Mouse (Mus musculus) heart, postnatal 0 days (tissue): ENCODE results near the gene Cass4. TPM values are rescaled to one million over a fixed set of nuclear protein-coding genes. Genes with fewer than 3 reads are reported as not detected.

Experiments used
- ATAC-seq: fragments of 200-750 bp; cut with Nextera tagmentation; 2 replicates; pipeline ENCODE4 v1.8.0; 2017; ENCODE audit warnings: low read depth, moderate number of reproducible peaks, moderate library complexity; ENCODE audit not compliant: insufficient read depth
- DNase-seq: peaks from one replicate; pipeline ENCODE4 v3.0.0-alpha.2; 2016; ENCODE audit warnings: low spot score
- H3K27ac ChIP-seq: fragments of 300-500 bp; sonication (generic); 2 replicates; pipeline ENCODE4 v1.5.1; 2014; ENCODE audit warnings: low read depth, mild to moderate bottlenecking
- H3K27me3 ChIP-seq: fragments of 300-500 bp; sonication (generic); 2 replicates; pipeline ENCODE4 v1.6.1; 2014; ENCODE audit warnings: low read length, mixed read lengths; ENCODE audit not compliant: control insufficient read depth, insufficient read depth
- H3K36me3 ChIP-seq: fragments of 300-500 bp; sonication (generic); replicated peaks from 2 replicates; pipeline ENCODE4 v1.6.1; 2014; ENCODE audit warnings: low read length, mixed read lengths; ENCODE audit not compliant: control insufficient read depth, insufficient read depth
- H3K4me1 ChIP-seq: fragments of 300-500 bp; sonication (generic); 2 replicates; pipeline ENCODE4 v1.6.1; 2014; ENCODE audit warnings: antibody characterized with exemption; ENCODE audit not compliant: control insufficient read depth, insufficient read depth
- H3K4me2 ChIP-seq: fragments of 300-500 bp; sonication (generic); 2 replicates; pipeline ENCODE4 v1.6.1; 2014; ENCODE audit warnings: low read depth, mild to moderate bottlenecking, low read length, moderate library complexity
- H3K4me3 ChIP-seq: fragments of 300-500 bp; sonication (generic); 2 replicates; pipeline ENCODE4 v1.5.1; 2014; ENCODE audit warnings: low read depth, low read length
- H3K9ac ChIP-seq: fragments of 300-500 bp; sonication (generic); replicated peaks from 2 replicates; pipeline ENCODE4 v1.6.1; 2014; ENCODE audit warnings: low read depth, low read length, mixed read lengths
- H3K9me3 ChIP-seq: fragments of 300-500 bp; sonication (generic); replicated peaks from 2 replicates; pipeline ENCODE4 v1.6.1; 2016; ENCODE audit warnings: low read length; ENCODE audit not compliant: control insufficient read depth
- CTCF ChIP-seq: IDR thresholded peaks from 2 replicates; pipeline ENCODE4 v1.5.1; 2016; ENCODE audit warnings: antibody characterized with exemption, control low read depth, low read depth
- EP300 ChIP-seq: IDR thresholded peaks from 2 replicates; pipeline ENCODE4 v1.6.1; 2016; ENCODE audit warnings: antibody characterized with exemption, low read depth
- WGBS: fragments of 180-500 bp; shearing (Covaris S2); extraction: QIAGEN DNeasy Blood & Tissue Kit; methylation state at CpG from one replicate; pipeline ENCODE4 v1.1.7; 2014; 5-methylcytosine and 5-hydroxymethylcytosine counted together
- polyA plus RNA-seq: library from polyadenylated mRNA; unstranded; fragments of >200 nt; fragmentation: Nextera tagmentation; extraction: Ambion mirVana; gene quantifications from 2 replicates; pipeline ENCODE4 v1.2.1, GENCODE M21; 2015
- total RNA-seq: library from RNA; depleted of rRNA; stranded (reverse); fragments of >200 nt; gene quantifications from 2 replicates; pipeline ENCODE4 v1.2.3, GENCODE M21; 2014; ENCODE audit warnings: low replicate concordance

Cass4 gene
- total and polyA plus RNA-seq, 2 experiments from 2014 or later: 0.20 to 1.1 TPM

DNA sequence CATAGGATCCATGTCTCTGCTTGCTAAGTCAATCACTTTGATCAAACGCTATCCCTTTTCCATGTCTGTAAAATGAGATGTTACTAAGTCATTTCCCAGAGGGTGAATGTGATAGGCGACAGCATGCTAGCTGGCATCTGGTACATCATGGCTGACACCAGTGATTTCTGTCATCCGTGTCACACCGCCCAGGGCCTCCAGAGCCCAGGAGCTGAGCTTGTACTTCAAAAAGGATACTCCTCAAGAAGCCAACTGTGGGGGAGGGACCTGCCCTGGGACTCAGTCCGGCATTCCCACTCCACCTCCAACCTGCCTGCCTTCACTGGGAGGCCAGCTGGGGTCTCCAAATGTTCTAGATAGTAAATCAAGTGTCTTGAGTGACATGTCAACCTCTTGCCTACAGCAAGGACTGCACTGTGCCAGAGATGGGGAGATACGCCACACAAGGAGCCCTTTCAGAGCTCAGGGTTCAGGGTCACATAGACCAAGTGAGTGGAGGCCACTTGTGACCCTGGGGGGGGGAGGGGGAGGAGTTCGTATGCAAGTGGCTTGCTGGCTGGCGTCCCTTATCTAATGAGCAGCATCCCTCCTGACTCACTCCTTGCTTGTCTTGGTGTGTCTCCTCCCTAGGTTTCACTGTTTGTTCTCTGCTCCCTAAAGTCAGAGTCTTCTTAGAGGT, 46.5 kb upstream of the Cass4 start:
- H3K9me3 ChIP-seq: no peaks in the 10 kb centered on the region
- H3K36me3 ChIP-seq: no peaks in the 10 kb centered on the region
- TF ChIP-seq EP300 (no peak), CTCF (no peak)
- 69% methylated on average over 8 of the region's 8 CpGs for WGBS
- peak overlapping the region; percentile 76; the same call in 1 of the 2 replicates for H3K4me3 ChIP-seq
- no peaks in the 10 kb centered on the region for H3K27me3 ChIP-seq
- H3K9ac ChIP-seq: no peak overlapping the region
- H3K27ac ChIP-seq: no peak overlapping the region
- peak overlapping the region; percentile 95; the same call in 1 of the 2 replicates for H3K4me2 ChIP-seq
- ATAC-seq (no peak), DNase-seq (no peak)
- H3K4me1 ChIP-seq: peaks cover 18% of the 10 kb centered on the region; the same call in 1 of the 2 replicates

DNA sequence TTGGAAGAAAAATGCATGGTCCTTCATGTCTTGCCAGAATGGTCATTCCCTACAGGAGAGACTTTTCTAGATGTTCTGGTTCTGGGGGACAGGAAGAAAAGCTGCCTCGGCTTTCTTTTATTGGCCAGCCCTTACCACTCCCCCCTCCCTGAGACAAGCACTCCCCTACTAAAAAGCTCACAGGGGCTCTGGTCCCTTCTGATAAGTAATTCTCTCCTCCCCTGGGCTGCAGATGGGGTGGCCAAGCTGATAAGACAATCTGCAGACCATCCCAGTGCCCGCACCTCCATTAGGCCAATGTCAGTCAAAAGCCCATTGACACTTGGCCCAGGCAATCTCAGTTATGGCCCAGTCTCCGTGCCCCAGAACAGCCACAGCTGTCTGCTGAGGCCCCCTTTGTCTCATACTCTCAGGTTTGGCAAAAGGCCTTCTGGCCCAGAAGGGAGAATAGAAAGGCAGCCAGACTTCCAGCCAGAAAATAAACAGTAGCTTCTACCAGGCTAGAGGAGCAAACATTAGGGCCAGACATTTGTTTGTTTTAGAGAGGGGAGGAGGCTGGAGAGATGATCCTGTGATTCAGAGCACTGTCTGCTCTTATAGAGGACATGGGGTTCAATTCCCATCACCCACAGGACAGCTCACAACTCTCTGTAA, 45.2 kb upstream of the Cass4 start:
- Histone ChIP-seq H3K4me2 (no peak overlapping the region), H3K27ac (no peak overlapping the region), H3K4me1 (peaks cover 18% of the 10 kb centered on the region; the same call in 1 of the 2 replicates), H3K4me3 (no peak overlapping the region), H3K27me3 (no peaks in the 10 kb centered on the region), H3K9ac (no peak overlapping the region), H3K9me3 (no peaks in the 10 kb centered on the region), H3K36me3 (no peaks in the 10 kb centered on the region)
- 26% methylated on average over 3 of the region's 3 CpGs for WGBS
- TF ChIP-seq EP300 (no peak), CTCF (no peak)
- ATAC-seq (no peak), DNase-seq (peak; percentile 22)

GRCm38 (mm10) chr2:172349776-172350175, 43.8 kb upstream of the Cass4 start:
- H3K9me3 ChIP-seq: no peaks in the 10 kb centered on the region
- DNase-seq: no peak
- 81% methylated on average over 14 of the region's 14 CpGs for WGBS
- H3K4me2 ChIP-seq: no peak overlapping the region
- peaks cover 15% of the 10 kb centered on the region; the same call in 1 of the 2 replicates for H3K4me1 ChIP-seq
- H3K9ac ChIP-seq: no peak overlapping the region
- no peak overlapping the region for H3K27ac ChIP-seq
- no peaks in the 10 kb centered on the region for H3K27me3 ChIP-seq
- no peak overlapping the region for H3K4me3 ChIP-seq
- peaks cover 11% of the 10 kb centered on the region for H3K36me3 ChIP-seq
- no peak for TF ChIP-seq EP300
- TF ChIP-seq CTCF: no peak
- no peak for ATAC-seq

DNA sequence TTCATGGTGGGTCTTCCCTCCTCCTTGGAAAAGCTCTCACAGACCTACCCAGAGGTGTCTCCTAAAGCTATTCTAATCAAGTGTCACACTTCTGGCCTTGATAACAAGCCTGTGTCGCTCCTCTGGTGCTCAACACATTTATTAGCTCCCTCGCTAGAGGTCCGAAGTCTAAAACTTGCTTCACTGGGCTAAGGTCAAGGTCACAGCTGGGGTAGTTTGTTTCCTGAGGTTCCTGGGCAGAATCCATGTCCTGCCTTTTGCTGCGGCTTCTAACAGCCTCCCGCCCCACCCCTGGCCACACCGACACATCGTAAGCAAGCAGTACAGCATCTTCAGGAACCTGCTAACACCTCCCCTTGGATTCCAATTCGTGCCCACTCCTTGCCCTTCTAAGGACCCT, 42.8 kb upstream of the Cass4 start:
- Histone ChIP-seq H3K36me3 (peaks cover 21% of the 10 kb centered on the region), H3K27ac (no peak overlapping the region), H3K9me3 (no peaks in the 10 kb centered on the region), H3K4me1 (peaks cover 12% of the 10 kb centered on the region; the same call in 1 of the 2 replicates), H3K4me2 (no peak overlapping the region), H3K27me3 (no peaks in the 10 kb centered on the region), H3K4me3 (no peak overlapping the region), H3K9ac (no peak overlapping the region)
- ATAC-seq: no peak
- DNase-seq: no peak
- WGBS: 59% methylated on average over 8 of the region's 8 CpGs
- TF ChIP-seq CTCF: no peak
- TF ChIP-seq EP300: no peak

DNA sequence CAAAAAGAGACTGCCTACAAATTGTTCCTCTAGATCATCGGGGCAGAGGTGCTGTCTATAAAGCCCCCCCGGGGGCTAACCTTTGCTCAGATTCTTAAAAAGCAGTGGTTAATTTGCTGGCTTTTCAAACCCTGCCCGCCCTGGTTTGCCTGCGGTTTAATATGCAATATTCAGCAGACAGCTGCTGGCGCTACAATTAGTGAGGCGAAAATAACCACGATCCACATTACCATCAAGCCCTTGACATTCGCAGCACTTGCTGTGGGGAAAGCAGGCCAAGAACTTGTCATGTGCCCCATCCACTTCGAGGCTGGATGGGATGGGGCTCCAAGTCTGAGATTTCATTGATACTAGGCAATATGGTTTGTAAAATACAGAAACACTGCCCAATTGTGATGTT, 40.4 kb upstream of the Cass4 start:
- H3K27ac ChIP-seq: no peak overlapping the region
- H3K27me3 ChIP-seq: no peaks in the 10 kb centered on the region
- ATAC-seq (no peak), DNase-seq (no peak)
- no peak overlapping the region for H3K9ac ChIP-seq
- no peak for TF ChIP-seq CTCF
- no peak for TF ChIP-seq EP300
- peaks cover 45% of the 10 kb centered on the region for H3K36me3 ChIP-seq
- H3K4me2 ChIP-seq: no peak overlapping the region
- no peak overlapping the region for H3K4me3 ChIP-seq
- 66% methylated on average over 9 of the region's 9 CpGs for WGBS
- H3K9me3 ChIP-seq: no peaks in the 10 kb centered on the region
- H3K4me1 ChIP-seq: peaks cover 6% of the 10 kb centered on the region; the same call in 1 of the 2 replicates
